Mouse (Mus musculus): ENCODE data around the gene Clcn6. TPM values are rescaled to one million over a fixed set of nuclear protein-coding genes. Genes with fewer than 3 reads are reported as not detected.

The Clcn6 gene
- polyA plus RNA-seq, 1 experiment from 2014 or later: 32.4 TPM

GRCm38 (mm10) chr4:148060120-148061085, 21.8 kb upstream of the Clcn6 start:
- Histone ChIP-seq H3K9me3 (no peaks in the 10 kb centered on the region), H3K9ac (no peak overlapping the region), H3K36me3 (peaks cover 38% of the 10 kb centered on the region), H3K27me3 (no peaks in the 10 kb centered on the region), H3K4me2 (no peak overlapping the region), H3K27ac (replicated peaks) (no peak overlapping the region), H3K4me1 (replicated peaks) (no peaks in the 10 kb centered on the region), H3K4me3 (no peak overlapping the region)
- 55% methylated on average over 13 of the region's 13 CpGs for WGBS
- no peak for ATAC-seq (ENCODE audit: low read depth)

GRCm38 (mm10) chr4:148058993-148059392, 20.4 kb upstream of the Clcn6 start:
- H3K9ac ChIP-seq: no peak overlapping the region
- ATAC-seq (ENCODE audit: low read depth): no peak
- 91% methylated on average over 6 of the region's 6 CpGs for WGBS
- no peak overlapping the region for H3K4me2 ChIP-seq
- H3K4me3 ChIP-seq: no peak overlapping the region
- no peak overlapping the region for H3K27ac ChIP-seq (replicated peaks)
- H3K27me3 ChIP-seq: no peaks in the 10 kb centered on the region
- no peaks in the 10 kb centered on the region for H3K4me1 ChIP-seq (replicated peaks)
- H3K9me3 ChIP-seq: no peaks in the 10 kb centered on the region
- peaks cover 51% of the 10 kb centered on the region for H3K36me3 ChIP-seq

- no peak overlapping the region for H3K4me3 ChIP-seq
- H3K36me3 ChIP-seq: peaks cover 58% of the 10 kb centered on the region
- H3K4me1 ChIP-seq (replicated peaks): no peaks in the 10 kb centered on the region
- no peaks in the 10 kb centered on the region for H3K27me3 ChIP-seq
- H3K27ac ChIP-seq (replicated peaks): no peak overlapping the region
- no peak overlapping the region for H3K9ac ChIP-seq
- no peak for ATAC-seq (ENCODE audit: low read depth)
- no peaks in the 10 kb centered on the region for H3K9me3 ChIP-seq
- 95% methylated on average over 9 of the region's 9 CpGs for WGBS
- H3K4me2 ChIP-seq: no peak overlapping the region
These were observed 19.7 kb upstream of the Clcn6 start for GRCm38 (mm10) chr4:148058218-148058819.

- Histone ChIP-seq H3K9me3 (no peaks in the 10 kb centered on the region), H3K27ac (replicated peaks) (no peak overlapping the region), H3K9ac (no peak overlapping the region), H3K4me2 (no peak overlapping the region), H3K4me3 (no peak overlapping the region), H3K4me1 (replicated peaks) (no peaks in the 10 kb centered on the region), H3K36me3 (peaks cover 64% of the 10 kb centered on the region), H3K27me3 (no peaks in the 10 kb centered on the region)
- ATAC-seq (ENCODE audit: low read depth): no peak
- 72% methylated on average over 5 of the region's 5 CpGs for WGBS
These were observed 19.1 kb upstream of the Clcn6 start for GRCm38 (mm10) chr4:148057661-148058209.

- H3K9me3 ChIP-seq: no peaks in the 10 kb centered on the region
- H3K4me2 ChIP-seq: no peak overlapping the region
- no peaks in the 10 kb centered on the region for H3K4me1 ChIP-seq (replicated peaks)
- no peaks in the 10 kb centered on the region for H3K27me3 ChIP-seq
- H3K27ac ChIP-seq (replicated peaks): no peak overlapping the region
- H3K9ac ChIP-seq: no peak overlapping the region
- WGBS: 87% methylated on average over 4 of the region's 4 CpGs
- H3K4me3 ChIP-seq: no peak overlapping the region
- H3K36me3 ChIP-seq: peaks cover 73% of the 10 kb centered on the region
- no peak for ATAC-seq (ENCODE audit: low read depth)
These were observed 18.2 kb upstream of the Clcn6 start for GRCm38 (mm10) chr4:148056801-148057200.

GRCm38 (mm10) chr4:148056246-148056645, 17.6 kb upstream of the Clcn6 start:
- Histone ChIP-seq H3K4me1 (replicated peaks) (no peaks in the 10 kb centered on the region), H3K9me3 (no peaks in the 10 kb centered on the region), H3K9ac (no peak overlapping the region), H3K36me3 (peaks cover 78% of the 10 kb centered on the region), H3K27ac (replicated peaks) (no peak overlapping the region), H3K4me3 (no peak overlapping the region), H3K4me2 (no peak overlapping the region), H3K27me3 (no peaks in the 10 kb centered on the region)
- WGBS: 88% methylated on average over 7 of the region's 7 CpGs
- no peak for ATAC-seq (ENCODE audit: low read depth)

- Histone ChIP-seq H3K36me3 (peaks cover 90% of the 10 kb centered on the region), H3K9ac (no peak overlapping the region), H3K9me3 (no peaks in the 10 kb centered on the region), H3K4me3 (no peak overlapping the region), H3K4me2 (no peak overlapping the region), H3K27me3 (no peaks in the 10 kb centered on the region), H3K27ac (replicated peaks) (no peak overlapping the region), H3K4me1 (replicated peaks) (no peaks in the 10 kb centered on the region)
- ATAC-seq (ENCODE audit: low read depth): no peak
- 92% methylated on average over 21 of the region's 21 CpGs for WGBS
These were observed 16.5 kb upstream of the Clcn6 start for GRCm38 (mm10) chr4:148054961-148055695.

- Histone ChIP-seq H3K9me3 (no peaks in the 10 kb centered on the region), H3K4me3 (no peak overlapping the region), H3K4me1 (replicated peaks) (no peaks in the 10 kb centered on the region), H3K4me2 (no peak overlapping the region), H3K36me3 (peaks cover 99% of the 10 kb centered on the region), H3K27ac (replicated peaks) (no peak overlapping the region), H3K9ac (no peak overlapping the region), H3K27me3 (no peaks in the 10 kb centered on the region)
- ATAC-seq (ENCODE audit: low read depth): no peak
- 96% methylated on average over 12 of the region's 12 CpGs for WGBS
These were observed 14.8 kb upstream of the Clcn6 start for GRCm38 (mm10) chr4:148053417-148053920.

GRCm38 (mm10) chr4:148052976-148053375, 14.4 kb upstream of the Clcn6 start:
- Histone ChIP-seq H3K9me3 (no peaks in the 10 kb centered on the region), H3K4me3 (no peak overlapping the region), H3K36me3 (peaks cover 99% of the 10 kb centered on the region), H3K27me3 (no peaks in the 10 kb centered on the region), H3K4me2 (no peak overlapping the region), H3K27ac (replicated peaks) (no peak overlapping the region), H3K9ac (no peak overlapping the region), H3K4me1 (replicated peaks) (no peaks in the 10 kb centered on the region)
- no peak for ATAC-seq (ENCODE audit: low read depth)
- 69% methylated on average over 2 of the region's 2 CpGs for WGBS

GRCm38 (mm10) chr4:148051886-148052285, 13.3 kb upstream of the Clcn6 start:
- peaks cover 96% of the 10 kb centered on the region for H3K36me3 ChIP-seq
- no peak overlapping the region for H3K4me3 ChIP-seq
- no peaks in the 10 kb centered on the region for H3K9me3 ChIP-seq
- no peaks in the 10 kb centered on the region for H3K4me1 ChIP-seq (replicated peaks)
- WGBS: 89% methylated on average over 11 of the region's 11 CpGs
- ATAC-seq (ENCODE audit: low read depth): no peak
- H3K27me3 ChIP-seq: no peaks in the 10 kb centered on the region
- no peak overlapping the region for H3K4me2 ChIP-seq
- no peak overlapping the region for H3K9ac ChIP-seq
- H3K27ac ChIP-seq (replicated peaks): no peak overlapping the region

- WGBS: 95% methylated on average over 13 of the region's 13 CpGs
- Histone ChIP-seq H3K9ac (no peak overlapping the region), H3K4me3 (no peak overlapping the region), H3K36me3 (peaks cover 96% of the 10 kb centered on the region), H3K4me1 (replicated peaks) (0 out of 2 replicates have a peak, but pooled peaks cover 3% of the 10 kb centered on the region), H3K27ac (replicated peaks) (no peak overlapping the region), H3K4me2 (no peak overlapping the region), H3K27me3 (no peaks in the 10 kb centered on the region), H3K9me3 (no peaks in the 10 kb centered on the region)
- ATAC-seq (ENCODE audit: low read depth): no peak
These were observed 12.6 kb upstream of the Clcn6 start for GRCm38 (mm10) chr4:148051046-148051776.
